Mouse (Mus musculus): ENCODE data around the gene 4930469K13Rik. TPM values are rescaled to one million over a fixed set of nuclear protein-coding genes. Genes with fewer than 3 reads are reported as not detected.

Gene 4930469K13Rik
- total RNA-seq, 2 experiments from 2014 or later, result not detected

DNA sequence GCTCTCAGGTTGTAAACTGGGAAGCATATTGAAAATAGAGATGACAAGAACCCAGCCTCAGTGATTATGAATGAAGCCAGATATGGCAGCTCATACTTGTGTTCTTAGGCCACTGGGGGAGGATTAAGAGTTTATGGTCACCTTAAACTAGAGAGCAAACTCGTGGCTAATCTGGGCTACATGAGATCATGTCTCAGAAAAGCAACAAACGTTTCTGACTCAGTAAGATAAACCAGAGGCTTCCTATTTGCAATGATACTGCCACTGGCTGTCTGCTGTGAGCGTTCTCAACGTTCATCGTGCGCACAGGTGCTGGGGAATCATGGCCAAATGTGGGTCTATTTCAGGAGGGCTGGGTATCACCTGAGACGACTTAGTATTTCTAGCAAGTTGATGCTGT, 14.6 kb downstream of the 4930469K13Rik start:
- intact Hi-C loops (cut with DNase I), result no loop called here

DNA sequence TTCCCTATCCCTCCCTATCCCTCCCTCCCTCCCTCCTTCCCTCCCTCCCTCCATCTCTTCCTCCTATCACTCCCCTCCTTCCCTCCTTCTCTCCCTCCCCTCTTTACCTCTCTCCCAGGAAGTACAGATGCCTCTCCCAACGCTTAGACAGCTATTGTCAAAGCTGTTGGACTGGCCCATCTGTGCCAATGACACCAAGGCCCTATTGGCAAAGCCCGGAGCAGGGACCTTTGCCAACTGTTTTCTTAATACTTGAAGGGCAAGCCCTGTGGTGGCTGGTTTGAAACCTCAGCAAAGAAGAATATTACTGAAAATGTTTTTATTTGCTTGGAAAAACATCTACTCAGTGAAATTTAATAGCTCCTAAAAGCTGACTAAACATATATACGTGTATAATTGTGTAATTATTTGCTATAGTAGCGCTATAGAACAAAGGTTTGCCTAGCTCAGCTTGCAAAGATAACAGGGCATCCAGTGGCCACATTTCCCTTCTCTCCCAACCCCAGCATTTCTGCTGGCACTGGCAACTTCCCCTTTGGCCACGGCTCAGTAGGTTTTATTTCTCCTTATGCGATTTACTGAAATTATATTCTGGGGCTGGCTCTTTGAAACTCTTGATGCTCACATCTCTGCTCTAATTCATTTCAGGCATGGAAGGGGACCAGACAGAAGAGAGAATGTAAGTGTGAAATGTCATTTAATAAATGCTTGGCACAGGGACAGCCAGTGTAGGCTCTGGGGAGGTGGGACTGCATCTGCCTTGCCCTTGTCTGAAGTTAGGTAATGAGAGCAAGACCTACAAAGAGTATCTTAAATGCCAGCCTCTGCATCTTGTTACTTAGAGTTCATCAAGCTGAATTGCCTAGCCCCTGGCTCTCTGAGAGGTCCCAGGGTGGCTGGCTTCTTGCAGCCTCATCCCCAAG, 18.6 kb downstream of the 4930469K13Rik start:
- intact Hi-C loops (cut with DNase I), result no loop called here
- DNase-seq, result no peak

More for the DNA sequence above, 14.6 kb downstream of the 4930469K13Rik start:
- no peak for DNase-seq

- DNase-seq, result no peak
- intact Hi-C loops (cut with DNase I), result no loop called here
Observed at GRCm38 (mm10) chr11:34078581-34078980, 19.8 kb downstream of the 4930469K13Rik start.

DNA sequence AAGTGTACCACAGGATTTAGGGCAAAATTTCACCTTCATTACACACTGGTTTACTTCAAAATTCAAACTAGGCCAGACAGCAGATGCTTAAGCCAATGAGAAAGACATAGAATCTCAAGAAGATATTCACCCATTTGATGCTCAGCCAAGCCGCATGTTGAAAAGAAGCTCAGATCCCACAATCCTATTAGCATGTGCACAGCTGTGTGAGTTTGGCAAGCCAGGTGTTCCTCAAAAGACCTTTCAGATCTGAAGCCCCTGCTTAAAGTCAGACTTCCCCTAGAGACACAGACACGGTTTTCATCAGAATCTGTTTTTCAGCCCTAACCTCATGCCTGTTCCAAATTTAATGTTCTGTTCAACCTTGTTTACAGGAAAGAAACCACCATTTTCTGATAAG, 20.5 kb downstream of the 4930469K13Rik start:
- DNase-seq, result no peak
- intact Hi-C loops (cut with DNase I), result no loop called here

GRCm38 (mm10) chr11:34073776-34074175, 24.6 kb downstream of the 4930469K13Rik start:
- intact Hi-C loops (cut with DNase I), result loop anchor here (1.0 to 5.0 kb wide), 2 partner anchors 71 to 146 kb away; no protein-coding TSS in a partner anchor
- DNase-seq, result peak; percentile 63 to 78

GRCm38 (mm10) chr11:34072309-34072708, 26.0 kb downstream of the 4930469K13Rik start:
- DNase-seq, result no peak
- intact Hi-C loops (cut with DNase I), result loop anchor here (5.0 kb wide), 1 partner anchor 145 kb away; no protein-coding TSS in a partner anchor

- intact Hi-C loops (cut with DNase I), result loop anchor here (5.0 kb wide), 1 partner anchor 143 kb away; no protein-coding TSS in a partner anchor
Observed at GRCm38 (mm10) chr11:34070596-34070995, 27.8 kb downstream of the 4930469K13Rik start.

DNA sequence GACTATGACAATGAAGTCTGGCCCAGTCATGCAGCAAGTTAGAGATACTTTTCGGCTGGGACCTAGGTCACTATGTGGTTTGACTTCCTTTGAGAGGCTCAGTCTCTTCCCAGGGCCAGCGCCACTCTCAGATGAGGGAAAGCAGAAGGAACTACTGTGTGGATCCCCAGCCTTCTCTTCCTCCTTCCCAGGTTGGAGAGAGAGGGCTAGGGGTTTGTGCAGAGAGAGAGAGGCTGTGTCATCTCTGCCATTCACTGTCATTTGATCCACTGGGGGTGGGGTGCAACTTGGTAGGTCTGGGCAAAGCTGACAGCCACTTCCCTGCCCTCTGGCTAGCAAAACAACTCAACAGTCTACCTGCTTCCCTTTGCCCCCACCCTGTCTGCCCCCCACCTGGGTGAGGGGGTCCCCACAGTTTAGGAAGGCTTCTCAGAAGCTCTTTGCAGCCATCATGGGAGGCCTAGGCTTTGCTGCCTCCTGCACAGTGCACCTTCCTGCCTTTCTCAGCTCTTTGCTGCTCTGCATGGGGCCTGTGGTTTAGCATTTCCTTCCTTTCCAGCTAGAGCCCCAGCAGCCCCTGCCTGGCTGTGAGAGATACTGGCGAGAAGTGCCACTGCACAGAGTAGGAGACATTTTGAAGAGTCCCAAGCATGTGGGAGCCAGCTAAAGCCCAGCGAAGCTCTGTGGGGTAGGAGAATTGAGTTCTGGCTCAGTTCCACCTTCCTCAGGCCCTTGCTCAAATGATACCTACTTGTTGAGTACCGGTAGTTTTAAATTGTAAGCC, 34.5 kb downstream of the 4930469K13Rik start:
- DNase-seq, result peak in 1 of 2 experiments; percentile 28
- intact Hi-C loops (cut with DNase I), result no loop called here

More at GRCm38 (mm10) chr11:34070596-34070995, 27.8 kb downstream of the 4930469K13Rik start:
- no peak for DNase-seq

- no peak for DNase-seq
- intact Hi-C loops (cut with DNase I), result no loop called here
Observed at GRCm38 (mm10) chr11:34063257-34063656, 35.1 kb downstream of the 4930469K13Rik start.

GRCm38 (mm10) chr11:34061740-34062139, 36.6 kb downstream of the 4930469K13Rik start:
- intact Hi-C loops (cut with DNase I), result no loop called here

DNA sequence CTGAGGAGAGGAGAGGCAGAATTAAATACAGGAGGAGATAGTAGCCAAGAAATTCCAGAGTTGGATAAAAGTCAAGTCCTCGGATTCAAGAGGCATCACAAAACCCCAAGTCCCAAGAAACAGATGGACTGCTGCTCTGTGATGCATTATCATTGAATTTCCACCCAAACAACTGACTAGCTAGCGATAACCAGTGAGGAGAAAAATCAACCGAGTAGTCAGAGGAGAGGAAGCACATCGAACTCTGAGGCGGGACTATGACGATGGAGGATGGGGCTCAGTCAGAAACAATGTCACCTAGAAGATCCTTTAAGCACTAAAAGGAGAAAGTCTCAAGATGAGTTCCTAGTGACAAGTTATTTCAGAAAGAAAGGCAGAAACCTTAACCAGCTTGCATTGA, 39.4 kb downstream of the 4930469K13Rik start:
- intact Hi-C loops (cut with DNase I), result no loop called here
- DNase-seq, result no peak

More at GRCm38 (mm10) chr11:34061740-34062139, 36.6 kb downstream of the 4930469K13Rik start:
- no peak for DNase-seq

GRCm38 (mm10) chr11:34058332-34058731, 40.0 kb downstream of the 4930469K13Rik start:
- intact Hi-C loops (cut with DNase I), result no loop called here
- no peak for DNase-seq

DNA sequence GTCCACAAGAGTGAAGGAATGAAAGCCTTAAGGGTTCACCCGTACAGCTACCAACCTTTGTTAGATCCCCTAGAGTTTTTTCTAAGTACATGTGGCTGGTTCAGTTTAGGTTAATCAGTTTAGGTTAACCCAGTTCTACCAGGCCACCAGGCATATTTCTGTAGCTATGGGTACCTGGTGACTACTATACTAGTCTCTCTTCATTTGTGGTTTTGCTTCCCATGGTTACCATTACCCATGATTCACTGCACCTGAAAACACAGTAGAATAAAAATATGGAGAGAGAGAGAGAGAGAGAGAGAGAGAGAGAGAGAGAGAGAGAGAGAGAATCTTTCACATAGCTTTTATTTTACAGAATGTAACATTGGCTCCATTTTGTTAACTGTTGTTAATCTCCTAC, 41.6 kb downstream of the 4930469K13Rik start:
- DNase-seq, result no peak
- intact Hi-C loops (cut with DNase I), result no loop called here

DNA sequence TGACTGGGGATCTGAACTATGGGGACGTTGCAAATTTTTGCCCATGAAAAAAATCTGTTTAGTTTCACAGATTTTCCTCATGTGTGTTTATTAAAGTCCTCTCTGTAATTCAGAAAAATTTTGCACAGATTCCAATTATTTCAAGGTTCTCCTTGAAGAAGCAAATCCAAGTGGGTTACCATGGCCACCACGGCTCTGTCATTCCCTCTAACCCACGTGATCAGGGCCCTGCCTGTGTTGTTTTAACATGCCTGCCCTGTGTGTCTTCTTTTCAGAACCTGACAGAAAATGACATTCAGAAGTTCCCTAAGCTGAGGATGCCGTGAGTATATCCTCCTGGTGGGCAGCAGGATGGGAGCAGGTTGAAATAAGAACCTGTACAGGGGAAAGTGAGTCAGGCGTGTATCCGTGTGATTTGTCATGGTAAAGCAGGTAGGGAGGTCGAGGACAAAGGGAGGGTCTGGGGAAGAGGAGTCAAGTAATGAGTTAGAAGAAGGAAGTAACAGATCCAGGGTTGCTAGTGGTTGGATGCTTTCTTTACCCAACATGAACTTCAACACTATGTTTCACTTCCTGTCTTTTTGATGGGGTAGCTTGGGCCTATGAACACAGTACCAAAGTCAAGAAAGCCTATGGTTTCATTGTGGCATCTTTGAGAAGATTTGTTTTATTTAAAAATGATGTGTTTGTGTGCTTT, 44.2 kb downstream of the 4930469K13Rik start:
- intact Hi-C loops (cut with DNase I), result no loop called here
- no peak for DNase-seq

DNA sequence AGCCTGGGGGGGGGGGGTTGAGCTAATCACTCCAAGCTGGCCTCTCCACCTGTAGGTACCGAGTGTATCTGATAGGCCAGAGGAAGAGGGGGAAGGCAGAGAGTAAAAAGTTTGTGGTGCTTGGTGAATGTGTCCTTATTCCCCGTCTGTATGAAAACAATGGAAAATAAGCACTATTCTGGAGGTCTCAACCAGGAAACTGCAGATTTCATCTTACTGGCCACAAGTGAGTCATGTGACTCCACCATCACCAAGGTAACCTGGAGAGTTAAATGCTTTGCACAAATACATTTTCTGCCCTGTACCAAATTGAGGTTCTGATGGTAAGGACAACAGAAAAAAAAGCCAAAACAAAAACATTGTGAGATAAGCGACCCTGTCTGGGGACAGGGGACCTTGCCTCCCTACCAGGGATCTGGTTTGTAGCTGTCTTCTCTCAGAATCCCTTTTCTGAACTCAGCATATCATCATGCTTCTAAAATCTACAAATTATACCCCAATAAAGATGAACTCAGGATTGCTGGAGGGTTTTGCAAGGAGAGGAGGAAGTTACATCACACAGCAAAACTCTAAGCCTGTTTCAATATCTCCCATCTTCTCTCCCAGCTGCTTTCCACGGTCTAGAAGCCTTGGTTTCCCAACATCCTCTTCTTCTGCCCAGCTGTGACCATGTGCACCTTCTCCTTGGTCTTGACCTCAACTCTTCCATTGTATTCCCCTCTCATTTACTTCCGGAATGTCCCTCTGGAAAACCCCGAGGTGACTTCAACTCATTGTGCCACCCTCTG, 45.1 kb downstream of the 4930469K13Rik start:
- intact Hi-C loops (cut with DNase I), result no loop called here
- DNase-seq, result no peak

GRCm38 (mm10) chr11:34050643-34051042, 47.7 kb downstream of the 4930469K13Rik start:
- intact Hi-C loops (cut with DNase I), result no loop called here
- DNase-seq, result no peak

- intact Hi-C loops (cut with DNase I), result no loop called here
- DNase-seq, result no peak
Observed at GRCm38 (mm10) chr11:34050063-34050462, 48.3 kb downstream of the 4930469K13Rik start.

DNA sequence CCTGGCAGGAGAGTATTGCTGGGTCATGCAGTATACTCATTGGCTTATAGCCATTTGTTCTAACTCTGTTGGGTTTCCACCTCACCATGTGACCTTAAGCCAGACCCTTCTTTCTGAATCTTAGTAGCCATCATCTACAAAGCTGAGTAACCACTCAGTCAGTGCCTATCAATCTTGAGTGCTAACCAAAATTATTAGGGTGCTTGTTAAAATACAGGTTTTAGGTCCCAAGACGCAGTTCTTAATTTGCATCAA, 49.3 kb downstream of the 4930469K13Rik start:
- intact Hi-C loops (cut with DNase I), result no loop called here
- DNase-seq, result no peak

DNA sequence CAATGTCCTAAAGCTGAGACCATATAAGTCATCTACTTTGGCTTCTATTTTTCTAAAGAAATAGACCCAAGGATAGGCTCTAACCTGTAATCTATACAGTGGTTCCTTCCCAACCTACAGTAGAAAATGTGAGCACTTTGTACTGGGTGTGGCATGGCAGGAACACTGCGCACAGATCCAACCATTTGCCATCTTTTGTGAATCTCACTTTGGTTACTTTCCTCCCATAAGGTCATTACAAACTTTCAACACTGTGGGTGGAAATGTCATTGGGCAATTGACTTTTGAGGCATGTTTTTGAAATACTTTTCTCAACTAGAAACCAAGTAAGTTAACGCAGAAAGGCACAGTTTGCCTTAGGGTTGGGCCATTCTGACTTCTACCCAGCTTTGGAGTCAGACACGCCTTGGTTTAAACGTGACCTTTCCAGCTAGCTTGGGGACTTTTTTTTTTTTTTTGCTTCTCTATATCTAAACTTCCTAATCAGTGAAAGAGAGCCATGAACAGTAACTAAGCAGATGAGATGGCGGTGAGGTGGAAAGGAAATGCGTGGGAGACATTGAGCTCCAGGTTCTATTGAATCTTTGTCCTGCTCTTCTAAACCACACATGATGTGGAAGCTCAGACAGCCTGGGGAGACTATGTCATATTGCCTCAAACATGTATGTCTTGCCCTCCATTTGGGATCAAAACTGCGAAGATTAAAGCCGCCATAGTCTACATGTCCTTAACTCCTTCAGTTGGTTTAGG, 49.8 kb downstream of the 4930469K13Rik start:
- intact Hi-C loops (cut with DNase I), result no loop called here
- no peak for DNase-seq

Data from heart, postnatal 10 days (tissue).